Mouse (Mus musculus) layer of hippocampus, adult 9-10 months (tissue): ENCODE measurements around the gene Lbh.

Source experiments
- DNase-seq: peaks from one replicate; pipeline ENCODE4 v3.0.0; 2022; ENCODE audit warnings: low spot score

Gene Lbh

DNA sequence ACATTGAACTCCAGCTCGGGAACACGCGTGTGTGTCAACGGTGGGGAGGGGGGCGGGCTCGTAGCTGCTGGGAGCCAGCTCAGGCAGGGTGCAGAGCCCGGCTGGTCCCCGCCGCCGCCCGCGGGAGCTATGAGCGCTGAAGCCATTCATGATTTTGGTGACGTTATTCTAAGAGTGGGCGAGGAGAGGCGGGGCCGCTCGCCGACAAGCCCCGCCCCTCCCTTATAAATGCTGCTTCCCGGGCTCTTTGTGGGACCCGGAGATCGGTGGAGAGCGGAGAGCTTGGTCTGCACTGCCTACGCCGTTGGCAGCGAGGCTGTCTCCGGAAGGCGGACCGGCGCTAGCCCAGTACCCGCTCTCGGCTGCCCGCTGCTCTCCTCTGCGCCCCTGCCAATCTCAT lies at the start of gene Lbh:
Gene Lbh (plus strand): TSS at position 253 of the 400 bp plus-strand sequence.
- peak; percentile 80 for DNase-seq

DNA sequence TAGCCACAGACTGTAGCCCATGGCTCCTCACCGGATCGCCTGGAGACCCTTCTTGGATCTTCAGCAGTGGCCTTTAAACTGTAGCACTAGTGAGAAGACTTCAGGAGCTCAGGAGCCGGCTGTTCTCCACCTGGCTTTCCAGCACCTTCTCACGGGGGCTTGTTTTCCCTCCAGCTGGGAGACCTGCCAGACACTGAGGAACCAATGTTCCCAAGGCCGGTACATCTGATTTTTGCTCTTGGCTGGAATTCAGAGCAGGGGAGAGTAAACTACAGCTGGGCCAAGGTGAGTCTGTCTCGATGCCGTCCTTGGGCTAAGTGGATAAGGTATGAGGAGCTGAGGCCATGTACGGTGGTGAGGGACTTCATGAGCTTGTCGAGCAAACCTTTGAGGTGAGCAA lies 39.1 kb upstream of the Lbh start:
- DNase-seq, result no peak

DNA sequence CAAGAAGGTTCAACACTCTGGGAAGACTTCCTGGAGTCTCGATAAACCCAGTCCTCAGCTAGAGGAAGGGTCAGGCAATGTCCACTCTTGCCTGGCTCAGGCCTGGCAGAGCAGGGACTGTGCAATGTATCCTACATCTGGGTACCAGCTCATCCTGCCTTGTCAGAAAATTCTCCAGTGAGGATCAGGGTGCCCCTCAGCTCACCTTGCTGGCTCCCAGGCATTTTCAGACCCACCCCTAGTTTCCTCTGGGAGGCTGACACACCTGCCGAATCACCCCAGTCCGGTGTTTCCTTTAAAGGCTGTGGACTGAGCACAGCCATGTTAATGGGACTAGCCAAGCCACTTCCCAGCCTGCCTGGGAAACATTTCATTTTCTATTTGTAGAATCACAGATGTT lies 37.9 kb upstream of the Lbh start:
- no peak for DNase-seq

DNA sequence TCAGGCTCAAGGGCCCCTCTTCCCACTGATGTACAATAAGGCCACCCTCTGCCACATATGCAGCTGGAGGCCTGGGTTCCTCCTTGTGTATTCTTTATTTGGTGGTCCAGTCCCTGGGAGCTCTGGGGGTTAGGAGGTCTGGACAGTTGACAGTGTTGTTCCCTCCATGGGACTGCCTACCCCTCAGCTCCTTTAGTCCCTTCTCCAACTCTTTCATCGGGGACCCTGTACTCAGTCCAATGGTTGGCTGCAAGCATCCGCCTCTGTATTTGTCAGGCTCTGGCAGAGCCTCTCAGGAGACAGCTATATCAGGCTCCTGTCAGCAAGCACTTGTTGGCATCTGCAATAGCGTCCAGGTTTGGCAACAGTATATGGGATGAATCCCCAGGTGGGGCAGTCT lies 37.1 kb upstream of the Lbh start:
- DNase-seq, result no peak

DNA sequence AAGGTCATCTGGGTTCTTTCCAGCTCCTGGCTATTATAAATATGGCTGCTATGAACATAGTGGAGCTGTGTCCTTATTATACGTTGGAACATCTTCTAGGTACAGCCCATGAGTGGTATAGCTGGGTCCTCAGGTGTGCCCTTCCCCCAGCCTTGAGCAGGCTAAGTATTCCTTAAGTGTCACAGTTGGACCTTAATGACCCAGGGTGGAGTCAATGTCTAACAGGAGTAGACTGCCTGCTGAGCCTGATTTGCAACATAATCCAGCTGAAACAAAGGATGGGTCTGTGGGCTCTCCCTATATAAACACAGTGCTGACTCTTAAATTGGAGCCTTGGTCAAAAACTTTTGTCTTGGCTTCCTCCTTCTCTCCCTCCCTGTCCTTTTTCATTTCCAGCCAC lies 36.3 kb upstream of the Lbh start:
- DNase-seq, result no peak

DNA sequence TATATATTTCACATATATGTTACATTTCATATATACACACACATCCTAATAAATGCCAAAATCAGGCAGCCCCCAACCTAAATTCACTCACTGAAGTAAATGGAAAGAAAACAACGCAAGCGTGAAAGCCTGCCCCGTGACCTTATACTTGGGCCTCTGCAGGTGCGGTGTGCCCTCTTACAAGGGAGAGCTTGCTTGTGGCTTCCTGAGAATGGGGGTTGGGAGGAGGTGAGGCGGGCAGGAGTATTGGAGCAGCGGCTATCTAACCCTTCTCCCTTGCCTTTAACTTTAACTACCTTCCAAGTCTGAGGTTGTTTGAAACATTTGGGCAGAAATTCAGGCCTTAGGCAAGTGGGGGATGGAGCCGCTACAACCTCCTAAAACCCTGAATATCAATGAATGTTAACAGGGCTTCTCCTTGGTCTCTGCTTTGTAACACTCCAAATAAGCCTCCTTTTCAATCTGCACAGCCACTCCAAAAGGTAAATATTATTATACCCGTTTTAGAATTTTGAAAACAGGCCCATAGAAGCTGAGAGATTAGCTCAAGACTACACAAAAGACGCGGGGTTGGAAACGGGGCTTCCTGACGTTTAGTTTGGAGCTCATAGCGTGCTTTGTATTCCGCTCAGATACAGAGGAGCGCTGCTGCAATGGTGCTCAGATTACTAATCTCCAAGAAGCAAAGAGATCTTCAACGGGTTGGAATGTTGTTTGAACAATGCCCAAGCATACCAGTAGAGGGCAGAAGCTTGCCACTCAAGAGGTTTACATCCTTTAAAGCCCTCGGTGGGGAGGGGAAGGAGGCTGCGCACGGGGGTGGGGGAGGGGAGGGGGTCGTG lies 28.3 kb upstream of the Lbh start:
- DNase-seq, result peak; percentile 91

DNA sequence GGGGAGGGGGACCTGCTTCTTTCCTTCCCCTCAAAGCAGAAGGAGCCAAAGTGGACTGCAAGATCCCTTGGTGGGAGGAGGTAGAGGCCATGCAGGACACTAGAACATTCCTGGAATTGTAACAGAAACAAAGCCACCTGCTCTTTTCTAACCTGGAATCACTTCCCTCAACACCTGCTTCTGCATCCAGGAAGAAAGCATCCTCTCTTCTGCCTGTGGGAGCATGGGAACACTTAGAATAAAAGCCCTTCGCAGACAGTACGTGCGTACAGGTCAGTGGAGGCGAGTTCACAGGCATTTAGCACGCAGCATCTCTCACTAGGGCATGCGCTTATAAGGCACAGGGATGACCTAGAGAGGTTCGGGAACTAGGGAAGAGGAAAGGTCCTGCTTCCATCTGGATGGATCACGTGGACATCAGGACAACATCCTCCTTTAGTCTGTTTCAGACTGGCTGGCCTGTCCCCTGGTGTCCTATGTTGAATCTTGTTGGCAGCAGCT lies 27.7 kb upstream of the Lbh start:
- no peak for DNase-seq

DNA sequence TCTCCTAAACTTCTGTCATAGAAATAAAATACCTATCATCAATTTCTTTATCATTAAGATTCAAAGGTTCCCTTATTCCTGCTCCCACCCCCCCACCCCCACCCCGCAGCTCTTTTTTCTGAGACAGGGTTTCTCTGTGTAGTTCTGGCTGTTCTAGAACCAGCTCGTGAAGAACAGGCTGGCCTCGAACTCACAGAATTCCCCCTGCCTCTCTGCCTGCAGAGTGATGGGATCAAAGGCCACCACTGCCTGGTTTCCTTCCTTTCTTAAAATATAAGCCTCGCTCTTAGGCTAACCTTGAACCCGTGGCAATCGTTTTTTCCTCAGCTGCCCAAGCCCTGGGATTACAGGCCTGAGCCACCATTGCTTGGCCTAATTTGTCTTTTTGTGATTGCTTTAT lies 26.5 kb upstream of the Lbh start:
- no peak for DNase-seq

DNA sequence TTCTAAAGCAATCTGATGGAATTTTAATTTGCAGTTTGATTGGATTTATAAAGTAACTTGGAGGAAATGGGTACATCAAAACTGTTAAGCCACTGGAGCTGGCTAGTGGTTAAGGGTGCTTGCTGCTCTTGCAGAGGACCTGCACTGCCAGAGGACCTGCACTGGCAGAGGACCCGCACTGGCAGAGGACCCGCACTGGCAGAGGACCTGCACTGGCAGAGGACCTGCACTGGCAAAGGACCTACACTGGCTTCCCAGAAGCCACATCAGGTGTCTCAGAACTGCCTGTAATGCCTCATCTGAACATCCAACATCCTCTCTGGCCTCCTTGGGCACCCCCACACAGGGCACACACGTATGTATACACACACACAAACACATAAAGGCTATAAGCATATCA lies 22.6 kb upstream of the Lbh start:
- no peak for DNase-seq

DNA sequence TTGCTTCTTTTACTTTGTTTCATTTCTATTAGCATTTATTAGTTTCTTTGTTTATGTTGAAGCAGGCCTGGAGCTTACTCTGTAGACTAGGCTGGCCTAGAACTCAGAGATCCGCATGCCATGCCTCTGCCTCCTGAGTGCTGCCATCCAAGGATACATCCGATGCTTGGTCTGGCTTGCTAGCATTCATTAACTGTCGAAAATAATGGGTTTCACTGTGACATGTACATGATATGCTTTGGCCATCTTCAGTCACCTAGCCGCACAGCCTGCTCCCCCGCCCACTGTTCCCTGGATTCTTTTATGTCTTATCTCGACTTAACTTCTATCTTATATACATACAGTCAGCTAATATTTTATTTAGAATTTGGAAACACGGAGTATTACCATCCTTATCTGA lies 21.0 kb upstream of the Lbh start:
- no peak for DNase-seq

DNA sequence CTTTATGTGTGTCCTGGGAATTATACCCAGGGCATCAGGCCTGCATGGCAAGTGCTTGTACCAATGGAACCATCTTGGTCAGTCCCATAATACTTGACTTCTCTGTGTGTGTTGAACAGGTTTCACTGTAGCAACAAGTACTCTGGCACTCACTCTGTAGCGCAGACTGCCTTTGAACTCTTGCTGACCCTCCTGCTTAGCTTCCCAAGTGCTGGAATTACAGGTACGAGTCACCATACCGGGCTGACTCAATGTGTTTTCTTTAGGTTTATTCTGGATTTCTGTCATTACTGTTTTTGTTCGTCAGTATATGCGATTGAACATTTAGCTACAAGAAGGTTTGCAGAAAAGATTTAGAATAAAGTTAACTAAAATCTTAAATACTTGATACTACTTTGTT lies 20.1 kb upstream of the Lbh start:
- no peak for DNase-seq

DNA sequence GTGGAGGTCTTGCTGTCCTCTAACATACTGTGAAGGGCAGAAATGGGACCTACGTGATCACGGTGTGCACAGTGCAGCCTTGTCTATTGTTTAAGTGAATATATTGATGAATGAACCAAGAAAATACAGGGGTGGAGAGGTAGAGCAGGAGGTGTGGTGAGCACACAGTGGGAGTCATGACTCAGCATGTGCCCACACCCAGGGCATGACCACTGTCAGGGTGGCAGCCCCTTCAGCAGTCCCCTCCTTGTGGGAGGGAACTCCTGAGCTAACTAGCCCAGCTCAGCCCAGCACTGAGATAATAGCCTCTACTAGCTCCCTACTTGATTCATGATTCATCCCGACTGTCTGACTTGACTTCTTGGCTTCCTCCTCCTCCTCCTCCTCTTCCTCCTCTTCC lies 19.3 kb upstream of the Lbh start:
- no peak for DNase-seq

DNA sequence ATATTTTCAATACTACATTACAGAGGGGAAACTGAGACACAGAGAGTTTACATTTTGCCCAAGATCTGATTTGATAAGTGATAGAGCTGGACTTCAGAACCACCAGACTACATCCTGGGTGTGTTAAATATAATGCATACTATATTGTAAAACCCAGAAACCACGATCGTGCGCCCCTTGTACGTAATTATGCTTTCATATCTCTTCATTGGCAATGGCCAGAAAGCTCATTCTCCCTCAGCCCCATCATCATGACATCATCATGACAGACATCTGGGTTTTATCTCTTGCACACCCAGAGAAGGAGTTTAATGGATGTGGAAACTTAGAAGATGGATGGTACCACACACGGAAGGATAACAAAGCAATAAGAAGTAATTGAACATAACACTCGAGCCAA lies 17.1 kb upstream of the Lbh start:
- no peak for DNase-seq

DNA sequence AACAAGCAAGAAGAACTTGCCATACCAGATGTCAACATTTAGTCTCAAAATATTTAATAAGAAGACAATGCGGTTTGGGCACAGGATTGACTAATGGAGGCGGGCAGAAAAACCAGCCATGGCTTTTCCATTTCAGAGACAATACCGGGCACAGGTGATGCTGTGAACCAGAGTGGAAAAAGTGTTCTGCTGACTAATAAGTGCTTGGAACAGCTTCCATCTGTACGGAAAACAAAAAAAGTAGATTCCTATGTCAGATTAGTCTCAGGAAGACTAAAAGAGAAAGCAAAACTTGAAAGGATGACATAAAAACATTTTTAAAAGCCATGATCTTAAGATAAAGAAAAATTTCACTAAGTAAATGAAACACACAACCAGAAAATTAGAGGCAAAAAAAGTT lies 16.4 kb upstream of the Lbh start:
- DNase-seq, result no peak

DNA sequence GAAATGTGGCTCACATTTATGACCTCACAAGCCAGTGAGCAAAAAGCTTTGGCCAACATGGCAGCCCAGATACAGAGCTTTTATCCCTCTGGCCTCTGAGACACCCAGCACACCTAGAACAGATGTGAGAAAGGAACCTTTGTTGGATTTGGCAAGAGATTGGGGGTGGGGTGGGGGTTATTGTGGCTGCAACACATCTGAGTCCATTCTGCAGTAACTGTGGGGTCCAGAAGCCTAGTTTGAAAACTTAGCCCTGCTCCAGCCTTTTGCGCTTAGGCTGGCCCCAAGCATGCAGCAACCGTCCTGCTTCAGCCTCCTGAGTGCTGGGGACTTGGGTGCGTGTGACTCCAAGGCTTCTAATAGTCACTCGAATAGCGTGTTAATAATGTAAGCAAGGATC lies 14.8 kb upstream of the Lbh start:
- DNase-seq, result no peak

DNA sequence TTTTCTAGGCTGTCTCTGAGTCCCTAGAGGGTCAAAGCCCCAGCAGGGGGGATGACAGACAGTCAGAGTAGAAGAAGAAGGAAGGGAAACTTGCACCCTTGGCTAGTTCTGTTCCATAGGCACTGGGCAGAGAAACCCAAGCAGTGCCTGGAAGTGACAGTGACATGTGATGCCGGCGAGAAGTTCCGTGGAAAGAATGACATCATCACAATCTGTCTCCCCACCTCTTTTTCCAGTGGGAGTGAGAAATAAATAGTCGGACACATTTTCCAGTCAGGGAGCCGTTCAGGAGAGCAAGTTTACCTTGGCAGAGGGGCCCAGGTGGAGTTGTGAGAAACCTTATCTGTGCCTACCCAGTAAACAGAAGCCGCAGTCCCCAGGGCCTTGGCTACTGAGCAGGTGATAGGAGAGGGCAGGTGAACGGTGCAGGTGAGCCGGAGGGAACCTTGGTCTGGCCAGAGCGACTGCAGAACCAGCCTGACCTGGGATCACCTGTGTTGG lies 14.1 kb upstream of the Lbh start:
- DNase-seq, result no peak

DNA sequence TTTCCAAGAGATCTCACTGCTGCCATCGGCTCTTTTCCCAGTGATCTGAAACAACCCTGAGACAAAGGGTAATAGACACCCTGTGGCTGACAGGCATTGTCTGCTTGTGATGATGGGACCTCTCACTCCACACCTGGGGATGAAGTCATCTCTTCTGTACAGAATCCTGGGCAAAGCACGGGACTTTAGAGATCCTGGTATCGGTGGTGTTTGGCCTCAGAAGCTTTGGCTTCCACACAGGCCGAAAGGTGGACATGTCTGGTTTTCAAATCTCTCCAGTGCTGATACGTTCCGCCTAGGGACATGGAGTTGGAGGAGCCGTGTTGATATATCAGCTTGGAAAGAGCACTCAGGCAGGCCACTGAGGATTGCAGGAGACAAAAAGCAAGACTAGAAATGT lies 13.2 kb upstream of the Lbh start:
- no peak for DNase-seq

DNA sequence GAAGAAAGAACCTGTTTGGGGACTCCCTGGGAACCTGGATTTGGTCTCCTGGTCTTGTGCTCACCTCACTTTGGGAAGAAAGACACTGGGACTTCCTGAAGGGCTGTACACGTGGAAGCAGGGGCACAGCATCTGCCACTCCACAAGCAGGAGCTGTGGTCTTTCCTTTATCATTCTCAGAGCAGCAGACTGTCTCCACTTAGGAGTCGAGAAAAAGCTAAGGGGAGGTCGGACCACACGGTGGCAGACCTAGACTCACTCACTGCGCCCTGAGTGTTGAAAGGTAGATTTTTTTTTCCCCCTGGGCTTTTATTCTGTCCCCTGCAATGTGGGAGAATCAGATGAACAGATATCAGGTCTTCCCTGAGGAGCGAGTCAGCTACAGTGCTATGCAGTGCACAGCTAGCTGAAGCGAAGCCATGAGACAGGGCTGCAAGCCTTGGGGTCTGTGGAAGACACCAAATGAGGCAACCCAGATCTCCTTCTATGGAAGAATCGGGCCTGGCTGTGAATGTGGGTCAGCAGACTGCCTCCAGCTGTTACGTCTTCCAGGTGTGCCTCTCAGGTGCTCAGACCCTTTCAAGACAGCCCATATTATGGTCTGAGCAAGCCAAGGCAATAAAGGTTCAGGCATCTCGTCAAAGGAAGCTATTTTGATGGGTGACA lies 11.7 kb upstream of the Lbh start:
- DNase-seq, result no peak

DNA sequence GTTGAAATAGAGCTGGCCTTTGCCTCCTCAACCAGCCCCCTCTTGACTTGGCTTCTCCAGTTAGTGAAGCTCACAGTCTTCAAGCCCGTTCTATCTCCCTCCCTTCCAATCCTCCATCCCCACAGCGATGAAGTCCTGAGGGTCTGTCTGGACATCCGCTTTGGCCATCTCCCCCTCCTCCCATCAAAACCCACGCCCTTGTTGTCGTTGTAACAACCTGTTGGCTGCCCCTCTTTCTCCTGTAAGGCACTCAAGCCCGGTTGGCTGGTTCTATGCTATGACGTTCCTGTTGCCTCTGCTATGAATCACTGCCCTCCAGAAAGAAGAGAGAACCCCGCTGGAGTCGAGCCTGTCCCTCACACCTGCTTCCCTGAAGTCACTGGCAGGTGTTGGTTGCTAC lies 10.9 kb upstream of the Lbh start:
- no peak for DNase-seq

DNA sequence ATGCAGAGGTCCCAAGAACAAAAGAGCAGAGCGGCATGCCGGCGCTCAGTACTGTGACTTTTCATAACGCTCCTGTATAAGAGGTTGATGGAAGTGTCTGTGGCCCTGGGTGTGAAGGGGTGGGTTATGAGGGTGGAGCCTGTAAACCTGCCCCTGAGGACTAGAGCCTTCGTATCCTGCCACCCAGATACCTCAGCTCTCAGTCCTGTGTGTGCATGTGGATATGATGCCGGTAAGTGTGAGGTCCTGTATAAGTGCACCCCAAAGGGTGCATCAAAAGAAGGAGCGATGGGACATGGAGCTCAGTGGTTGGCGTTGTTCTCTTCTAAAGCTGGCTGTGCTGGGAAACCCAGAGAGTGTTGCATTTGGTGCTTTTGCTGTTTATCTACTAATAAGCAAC lies 10.3 kb upstream of the Lbh start:
- DNase-seq, result no peak

DNA sequence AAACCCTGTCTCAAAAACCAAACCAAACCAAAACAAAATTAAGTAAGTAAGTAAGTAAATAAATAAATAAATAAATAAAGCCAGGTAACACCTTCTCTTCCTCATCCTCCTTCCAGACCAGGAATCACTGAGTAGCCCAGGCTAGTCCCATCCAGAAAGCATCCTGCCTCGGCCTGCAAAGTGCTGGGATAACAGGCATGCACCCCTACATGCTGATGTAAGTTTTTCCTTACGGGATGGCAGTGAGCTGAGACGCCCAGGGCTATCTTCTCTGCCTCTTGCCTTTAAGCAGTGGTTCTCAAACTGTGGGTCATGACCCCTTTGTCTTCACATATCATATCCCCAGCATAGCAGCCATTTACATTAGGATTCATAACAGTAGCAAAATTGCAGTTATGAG lies 9.5 kb upstream of the Lbh start:
- no peak for DNase-seq

DNA sequence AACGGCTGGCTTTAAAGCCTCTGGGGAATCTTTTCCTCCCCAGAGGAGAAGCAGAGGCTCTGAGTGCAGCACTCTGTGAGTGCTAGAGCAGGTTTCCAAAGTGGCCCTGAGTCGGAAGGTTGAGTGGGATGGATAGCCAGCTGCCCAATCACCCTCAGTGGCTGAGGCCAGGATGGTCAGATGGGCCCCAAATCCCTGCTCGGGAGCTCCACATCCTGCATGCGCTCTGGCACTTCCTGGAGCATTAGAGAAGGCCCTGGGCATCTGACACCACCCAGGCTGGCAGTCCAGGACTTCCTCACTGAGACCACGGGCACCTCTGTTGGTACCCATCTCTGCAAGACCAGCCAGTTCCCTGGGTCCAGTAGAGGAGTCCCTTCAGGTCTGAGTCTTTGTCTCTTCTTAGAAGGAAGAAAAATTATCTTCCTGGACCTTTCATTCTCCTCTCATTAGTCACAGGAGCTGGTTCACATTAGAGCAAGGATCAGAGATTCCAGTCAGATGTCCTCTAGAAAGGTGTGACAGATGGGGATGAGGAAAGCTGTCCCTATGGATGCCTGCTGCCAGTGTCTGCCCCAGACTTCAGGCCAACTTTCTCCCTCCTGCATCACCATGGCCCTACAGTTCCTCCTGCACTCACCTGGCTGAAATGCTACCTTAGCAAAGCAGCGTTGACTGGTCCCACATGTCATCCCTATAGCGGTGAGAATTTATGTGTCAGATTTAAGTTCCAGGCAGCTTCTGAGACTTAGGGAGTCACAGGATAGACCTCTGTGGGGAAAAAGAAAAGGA lies 8.8 kb upstream of the Lbh start:
- no peak for DNase-seq

DNA sequence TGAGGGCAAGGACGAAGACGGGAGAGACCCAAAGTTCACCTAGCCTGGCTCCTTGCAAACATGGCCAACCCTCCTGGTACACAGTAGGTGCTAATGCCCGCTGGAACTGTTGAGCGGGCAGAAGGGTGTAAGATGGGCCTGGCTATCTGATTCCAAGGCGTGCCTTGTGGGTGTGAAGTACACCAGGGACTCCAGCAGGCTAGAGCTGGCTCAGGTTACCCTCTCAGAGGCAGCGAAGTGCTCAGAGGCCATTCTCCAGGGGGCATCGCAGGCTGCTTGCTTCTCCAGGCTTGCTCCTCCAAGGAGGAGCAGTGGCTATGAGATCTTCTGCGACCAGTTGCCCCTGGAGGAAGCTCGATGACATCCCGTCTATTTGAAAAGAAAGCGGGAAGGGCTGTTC lies 6.8 kb upstream of the Lbh start:
- no peak for DNase-seq
